Mouse (Mus musculus) cortical plate, adult 2 months (tissue): Measurements from ENCODE around the gene Tcap.

Experiments used
- CTCF ChIP-seq: fragments of 200-500 bp; IDR thresholded peaks from 2 replicates; pipeline ENCODE4 v1.5.1; 2011; ENCODE audit warnings: mild to moderate bottlenecking, control low read depth, low read length; ENCODE audit not compliant: insufficient read depth; ENCODE audit errors: extremely low read depth
- POLR2A ChIP-seq: fragments of 200-500 bp; IDR thresholded peaks from 2 replicates; pipeline ENCODE4 v1.6.1; 2011; ENCODE audit warnings: mild to moderate bottlenecking, low read length, control low read depth; ENCODE audit not compliant: insufficient read depth; ENCODE audit errors: extremely low read depth

DNA sequence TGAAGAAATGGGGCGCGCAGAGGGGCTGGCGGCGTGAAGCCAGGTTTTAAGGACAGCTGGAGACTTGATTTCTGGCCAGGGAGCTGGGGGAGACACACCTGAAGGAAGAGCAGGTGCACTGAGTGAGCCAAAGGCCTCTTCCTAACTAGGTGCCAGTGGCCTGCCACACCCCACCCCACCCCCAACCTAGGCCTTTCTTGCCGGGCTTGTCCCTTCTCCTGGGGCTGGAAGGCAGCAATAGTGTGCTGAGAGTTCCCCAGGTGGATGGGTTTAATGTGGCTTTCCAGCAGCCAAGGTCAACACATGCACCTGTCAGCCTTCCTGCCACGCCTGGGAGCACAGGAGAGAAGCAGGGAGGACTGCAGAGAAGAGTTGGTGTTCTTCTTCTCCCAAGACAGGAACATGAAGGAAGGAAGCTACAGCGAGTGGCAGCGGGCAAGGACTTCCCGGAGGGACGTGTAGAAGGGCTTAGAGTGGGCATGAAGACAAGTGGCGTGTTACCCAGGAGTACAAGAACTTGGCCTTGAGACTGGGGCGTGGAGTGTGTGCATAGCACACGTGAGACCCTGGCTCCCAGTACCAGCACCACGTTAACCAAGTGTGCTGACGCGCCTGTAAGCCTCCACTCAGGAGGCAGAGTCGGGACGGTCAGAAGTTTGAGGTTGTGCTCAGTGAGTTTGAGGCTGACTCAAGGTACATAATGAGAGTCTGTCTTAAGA, 31.2 kb upstream of the Tcap start:
- TF ChIP-seq POLR2A (no peak), CTCF (no peak)
